Mouse (Mus musculus) cerebellum, adult 2 months (tissue): ENCODE results near the gene Speg.

Source experiments
- CTCF ChIP-seq: fragments of 200-500 bp; IDR thresholded peaks from 2 replicates; pipeline ENCODE4 v1.5.1; 2011; ENCODE audit warnings: low read depth, mild to moderate bottlenecking, control low read depth, low read length, moderate library complexity, borderline replicate concordance; ENCODE audit not compliant: insufficient read depth
- POLR2A ChIP-seq: fragments of 200-500 bp; IDR thresholded peaks from 2 replicates; pipeline ENCODE4 v1.6.1; 2011; ENCODE audit warnings: low read length, control low read depth, borderline replicate concordance; ENCODE audit not compliant: insufficient read depth

GRCm38 (mm10) chr1:75387469-75387928 lies 12.4 kb downstream of the Speg start:
- TF ChIP-seq CTCF (no peak), POLR2A (no peak)
